Mouse (Mus musculus) G1E (cell line): ENCODE results near the gene Osbpl11.

Experiments
- CTCF ChIP-seq: IDR thresholded peaks from 2 replicates; pipeline ENCODE4 v1.5.1; 2012; ENCODE audit warnings: low read depth, low read length, inconsistent platforms, mixed read lengths
- GATA1 ChIP-seq: IDR thresholded peaks from 2 replicates; pipeline ENCODE4 v1.6.1; 2012; ENCODE audit warnings: borderline replicate concordance, low read length, inconsistent platforms, mixed read lengths
- POLR2AphosphoS5 ChIP-seq: IDR thresholded peaks from 2 replicates; pipeline ENCODE4 v1.6.1; 2012; ENCODE audit warnings: low read depth, low read length, inconsistent platforms; ENCODE audit not compliant: insufficient replicate concordance

DNA sequence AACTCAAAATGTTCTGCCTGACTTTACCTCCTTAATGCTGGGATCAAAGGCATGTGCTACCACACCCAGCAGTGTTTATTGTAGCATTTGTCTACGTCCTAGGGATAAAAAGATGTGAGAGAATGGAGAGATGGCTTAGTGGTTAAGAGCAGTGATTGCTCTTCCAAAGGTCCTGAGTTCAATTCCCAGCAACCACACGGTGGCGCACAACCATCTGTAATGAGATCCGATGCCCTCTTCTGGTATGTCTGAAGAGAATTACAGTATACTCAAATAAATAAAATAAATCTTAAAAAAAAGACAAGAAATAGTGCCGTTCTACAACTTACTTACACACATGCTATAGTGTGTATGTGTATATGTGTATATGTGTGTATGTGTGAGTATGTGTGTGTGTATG is 17.3 kb upstream of the Osbpl11 start:
- TF ChIP-seq GATA1 (no peak), CTCF (no peak), POLR2AphosphoS5 (no peak)
